Mouse (Mus musculus) midbrain, embryonic 14.5 days (tissue): ENCODE measurements around the gene Sbno2. TPM values are rescaled to one million over a fixed set of nuclear protein-coding genes. Genes with fewer than 3 reads are reported as not detected.

Experiments
- ATAC-seq: fragments of 200-750 bp; cut with Nextera tagmentation; 2 replicates; pipeline ENCODE4 v1.8.0; 2017; ENCODE audit warnings: moderate number of reproducible peaks, moderate library complexity; ENCODE audit not compliant: low FRiP score, low TSS enrichment
- DNase-seq: peaks from one replicate; pipeline ENCODE4 v3.0.0-alpha.2; 2015
- H3K27ac ChIP-seq: fragments of 300-500 bp; sonication (generic); replicated peaks from 2 replicates; pipeline ENCODE4 v1.5.1; 2014; ENCODE audit warnings: mild to moderate bottlenecking, low read depth, low read length, moderate library complexity
- H3K27me3 ChIP-seq: fragments of 300-500 bp; sonication (generic); 2 replicates; pipeline ENCODE4 v1.6.1; 2014; ENCODE audit warnings: low read length, control low read depth, mixed read lengths; ENCODE audit not compliant: control insufficient read depth, insufficient read depth
- H3K36me3 ChIP-seq: fragments of 300-500 bp; sonication (generic); 2 replicates; pipeline ENCODE4 v1.6.1; 2014; ENCODE audit warnings: low read length, control low read depth; ENCODE audit not compliant: control insufficient read depth, insufficient read depth
- H3K4me1 ChIP-seq: fragments of 300-500 bp; sonication (generic); 2 replicates; pipeline ENCODE4 v1.6.1; 2014; ENCODE audit warnings: mild to moderate bottlenecking, antibody characterized with exemption, low read length, control low read depth; ENCODE audit not compliant: control insufficient read depth, insufficient read depth
- H3K4me2 ChIP-seq: fragments of 300-500 bp; sonication (generic); 2 replicates; pipeline ENCODE4 v1.6.1; 2014; ENCODE audit warnings: mild to moderate bottlenecking, low read length, moderate library complexity
- H3K4me3 ChIP-seq: fragments of 300-500 bp; sonication (generic); replicated peaks from 2 replicates; pipeline ENCODE4 v1.5.1; 2014; ENCODE audit warnings: low read depth, low read length
- H3K9ac ChIP-seq: fragments of 300-500 bp; sonication (generic); replicated peaks from 2 replicates; pipeline ENCODE4 v1.6.1; 2014; ENCODE audit warnings: mild to moderate bottlenecking, low read length, moderate library complexity
- H3K9me3 ChIP-seq: fragments of 300-500 bp; sonication (generic); 2 replicates; pipeline ENCODE4 v1.6.1; 2016; ENCODE audit warnings: low read length, control low read depth, mixed read lengths; ENCODE audit not compliant: control insufficient read depth
- WGBS: fragments of 180-500 bp; shearing (Covaris S2); extraction: QIAGEN DNeasy Blood & Tissue Kit; methylation state at CpG from one replicate; pipeline ENCODE4 v1.1.7; 2014; 5-methylcytosine and 5-hydroxymethylcytosine counted together
- polyA plus RNA-seq: library from polyadenylated mRNA; unstranded; fragments of >200 nt; fragmentation: Nextera tagmentation; extraction: Ambion mirVana; gene quantifications from 2 replicates; pipeline ENCODE4 v1.2.1, GENCODE M21; 2014

The Sbno2 gene
- polyA plus RNA-seq, 1 experiment from 2014 or later, result 13.2 TPM

DNA sequence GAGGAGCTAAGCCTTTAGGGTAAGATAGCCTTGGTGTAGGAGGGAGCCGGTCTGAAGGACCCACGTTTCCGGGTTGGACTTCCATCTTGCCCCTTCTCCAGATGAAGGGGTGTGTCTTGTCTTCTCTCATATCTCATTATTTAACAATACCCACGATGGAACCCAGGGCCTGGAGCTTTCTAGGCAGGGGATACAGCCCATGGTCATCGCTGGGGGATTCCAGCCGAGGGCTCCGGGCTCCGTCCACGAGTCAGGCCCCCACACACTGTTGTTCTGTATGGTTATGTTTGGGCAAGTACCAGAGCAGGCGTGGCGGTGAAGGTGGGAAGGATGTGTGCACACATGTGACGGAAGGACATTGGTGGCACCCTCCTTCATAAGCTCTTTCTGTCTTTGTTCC, 38.8 kb upstream of the Sbno2 start:
- 93% methylated on average over 12 of the region's 12 CpGs for WGBS
- no peak overlapping the region for H3K4me2 ChIP-seq
- H3K4me3 ChIP-seq, result no peak overlapping the region
- no peaks in the 10 kb centered on the region for H3K9me3 ChIP-seq
- peaks cover 12% of the 10 kb centered on the region for H3K4me1 ChIP-seq
- H3K36me3 ChIP-seq, result peaks cover 26% of the 10 kb centered on the region
- ATAC-seq (no peak), DNase-seq (no peak)
- no peak overlapping the region for H3K9ac ChIP-seq
- no peaks in the 10 kb centered on the region for H3K27me3 ChIP-seq
- no peak overlapping the region for H3K27ac ChIP-seq

GRCm38 (mm10) chr10:80143664-80144063, 38.3 kb upstream of the Sbno2 start:
- Histone ChIP-seq H3K9me3 (no peaks in the 10 kb centered on the region), H3K4me3 (no peak overlapping the region), H3K4me2 (no peak overlapping the region), H3K27me3 (no peaks in the 10 kb centered on the region), H3K36me3 (peaks cover 26% of the 10 kb centered on the region), H3K9ac (no peak overlapping the region), H3K4me1 (peaks cover 12% of the 10 kb centered on the region), H3K27ac (no peak overlapping the region)
- WGBS, result 89% methylated on average over 7 of the region's 7 CpGs
- ATAC-seq (no peak), DNase-seq (no peak)

DNA sequence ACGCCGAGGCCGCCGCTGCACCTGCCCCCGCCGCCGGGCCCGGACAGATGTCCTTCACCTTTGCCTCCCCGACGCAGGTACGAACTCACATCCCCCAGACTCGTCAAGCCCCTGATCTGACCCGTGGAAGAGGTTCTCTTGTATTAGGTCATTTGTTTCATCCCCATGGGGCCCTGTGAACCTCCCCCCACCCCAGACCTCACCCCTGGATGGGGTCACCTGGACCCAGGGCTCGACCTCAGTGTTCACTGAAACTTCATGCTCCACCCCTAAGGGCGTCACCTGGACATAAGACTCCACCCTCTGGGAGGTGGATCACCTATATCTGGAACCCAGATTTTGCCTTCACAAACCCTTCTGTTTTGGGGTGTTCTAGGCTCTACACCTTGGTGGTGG, 37.2 kb upstream of the Sbno2 start:
- Histone ChIP-seq H3K27ac (peak overlapping the region; percentile 87), H3K4me3 (peak overlapping the region; percentile 73), H3K9ac (peak overlapping the region; percentile 88), H3K4me2 (peak overlapping the region; percentile 94), H3K9me3 (no peaks in the 10 kb centered on the region), H3K27me3 (no peaks in the 10 kb centered on the region), H3K36me3 (peaks cover 26% of the 10 kb centered on the region), H3K4me1 (peaks cover 21% of the 10 kb centered on the region)
- ATAC-seq, result no peak
- no peak for DNase-seq
- 0% methylated on average over 15 of the region's 15 CpGs for whole genome bisulfite sequencing

GRCm38 (mm10) chr10:80141786-80142529, 36.6 kb upstream of the Sbno2 start:
- DNase-seq, result peak; percentile 99
- Histone ChIP-seq H3K27ac (peak overlapping the region; percentile 87), H3K4me2 (peak overlapping the region; percentile 94), H3K9me3 (no peaks in the 10 kb centered on the region), H3K4me3 (peak overlapping the region; percentile 73), H3K27me3 (no peaks in the 10 kb centered on the region; the same call in 1 of the 2 replicates), H3K9ac (peak overlapping the region; percentile 88), H3K36me3 (peaks cover 26% of the 10 kb centered on the region), H3K4me1 (peaks cover 27% of the 10 kb centered on the region)
- ATAC-seq, result peak; percentile 82
- 1% methylated on average over 43 of the region's 43 CpGs for WGBS

GRCm38 (mm10) chr10:80141243-80141642, 35.9 kb upstream of the Sbno2 start:
- Histone ChIP-seq H3K27me3 (no peaks in the 10 kb centered on the region; the same call in 1 of the 2 replicates), H3K4me1 (peaks cover 34% of the 10 kb centered on the region), H3K4me3 (peak overlapping the region; percentile 73), H3K4me2 (peak overlapping the region; percentile 94), H3K9me3 (no peaks in the 10 kb centered on the region), H3K36me3 (peaks cover 27% of the 10 kb centered on the region), H3K9ac (peak overlapping the region; percentile 88; the same call in 1 of the 2 replicates), H3K27ac (peak overlapping the region; percentile 87)
- DNase-seq, result peak; percentile 96
- ATAC-seq, result peak; percentile 59
- WGBS, result 1% methylated on average over 29 of the region's 29 CpGs

DNA sequence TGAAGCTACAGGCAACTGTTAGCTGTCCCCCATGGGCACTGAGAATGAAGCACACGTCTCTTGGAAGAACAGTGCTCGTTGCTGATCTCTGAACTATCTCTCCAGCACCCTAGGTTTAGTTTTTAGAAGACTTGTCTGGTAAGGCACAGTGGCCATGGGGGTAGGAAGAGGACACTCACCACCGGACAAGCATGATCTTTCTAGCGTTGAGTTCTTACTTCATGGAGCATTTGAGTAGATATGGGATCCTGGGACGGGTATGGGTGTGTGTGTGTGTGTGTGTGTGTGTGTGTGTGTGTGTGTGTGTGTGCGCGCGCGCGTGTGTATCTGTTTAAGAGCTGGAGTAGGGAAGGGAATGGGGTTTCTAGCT, 35.3 kb upstream of the Sbno2 start, which contains the start of gene Cbarp:
Cbarp (minus strand) TSS at position 170 of the 370 bp plus-strand sequence.
- H3K4me1 ChIP-seq, result peaks cover 38% of the 10 kb centered on the region
- ATAC-seq (no peak), DNase-seq (no peak)
- H3K27ac ChIP-seq, result peak within 1 kb of the TSS; percentile 94
- WGBS, result 78% methylated on average over 10 of the region's 10 CpGs
- no peaks in the 10 kb centered on the region for H3K9me3 ChIP-seq
- peak within 1 kb of the TSS; percentile 88; the same call in 1 of the 2 replicates for H3K9ac ChIP-seq
- H3K36me3 ChIP-seq, result peaks cover 30% of the 10 kb centered on the region
- H3K27me3 ChIP-seq, result no peaks in the 10 kb centered on the region; the same call in 1 of the 2 replicates
- peak within 1 kb of the TSS; percentile 94 for H3K4me2 ChIP-seq
- peak within 1 kb of the TSS; percentile 80 for H3K4me3 ChIP-seq

GRCm38 (mm10) chr10:80139975-80140665, 34.7 kb upstream of the Sbno2 start:
- no peak for DNase-seq
- WGBS, result 74% methylated on average over 11 of the region's 11 CpGs
- no peak for ATAC-seq
- peaks cover 38% of the 10 kb centered on the region for H3K4me1 ChIP-seq
- no peaks in the 10 kb centered on the region for H3K9me3 ChIP-seq
- H3K27me3 ChIP-seq, result no peaks in the 10 kb centered on the region; the same call in 1 of the 2 replicates
- peak overlapping the region; percentile 94; the same call in 1 of the 2 replicates for H3K27ac ChIP-seq
- peak overlapping the region; percentile 93; the same call in 1 of the 2 replicates for H3K4me2 ChIP-seq
- H3K4me3 ChIP-seq, result peak overlapping the region; percentile 80; the same call in 1 of the 2 replicates
- H3K9ac ChIP-seq, result no peak overlapping the region
- H3K36me3 ChIP-seq, result peaks cover 31% of the 10 kb centered on the region

- no peaks in the 10 kb centered on the region; the same call in 1 of the 2 replicates for H3K27me3 ChIP-seq
- H3K27ac ChIP-seq, result peak overlapping the region; percentile 94
- H3K9me3 ChIP-seq, result no peaks in the 10 kb centered on the region
- peaks cover 38% of the 10 kb centered on the region for H3K4me1 ChIP-seq
- DNase-seq (no peak), ATAC-seq (peak; percentile 15; the same call in 1 of the 2 replicates)
- H3K4me2 ChIP-seq, result peak overlapping the region; percentile 93
- H3K36me3 ChIP-seq, result peaks cover 31% of the 10 kb centered on the region
- peak overlapping the region; percentile 93 for H3K9ac ChIP-seq
- peak overlapping the region; percentile 80 for H3K4me3 ChIP-seq
- 2% methylated on average over 10 of the region's 10 CpGs for WGBS
Measured at GRCm38 (mm10) chr10:80139439-80139775, 34.0 kb upstream of the Sbno2 start.
